Mouse (Mus musculus): ENCODE measurements around the gene Hoxc13. TPM values are rescaled to one million over a fixed set of nuclear protein-coding genes. Genes with fewer than 3 reads are reported as not detected.

Hoxc13 gene
- total RNA-seq, 2 experiments from 2014 or later: not detected

DNA sequence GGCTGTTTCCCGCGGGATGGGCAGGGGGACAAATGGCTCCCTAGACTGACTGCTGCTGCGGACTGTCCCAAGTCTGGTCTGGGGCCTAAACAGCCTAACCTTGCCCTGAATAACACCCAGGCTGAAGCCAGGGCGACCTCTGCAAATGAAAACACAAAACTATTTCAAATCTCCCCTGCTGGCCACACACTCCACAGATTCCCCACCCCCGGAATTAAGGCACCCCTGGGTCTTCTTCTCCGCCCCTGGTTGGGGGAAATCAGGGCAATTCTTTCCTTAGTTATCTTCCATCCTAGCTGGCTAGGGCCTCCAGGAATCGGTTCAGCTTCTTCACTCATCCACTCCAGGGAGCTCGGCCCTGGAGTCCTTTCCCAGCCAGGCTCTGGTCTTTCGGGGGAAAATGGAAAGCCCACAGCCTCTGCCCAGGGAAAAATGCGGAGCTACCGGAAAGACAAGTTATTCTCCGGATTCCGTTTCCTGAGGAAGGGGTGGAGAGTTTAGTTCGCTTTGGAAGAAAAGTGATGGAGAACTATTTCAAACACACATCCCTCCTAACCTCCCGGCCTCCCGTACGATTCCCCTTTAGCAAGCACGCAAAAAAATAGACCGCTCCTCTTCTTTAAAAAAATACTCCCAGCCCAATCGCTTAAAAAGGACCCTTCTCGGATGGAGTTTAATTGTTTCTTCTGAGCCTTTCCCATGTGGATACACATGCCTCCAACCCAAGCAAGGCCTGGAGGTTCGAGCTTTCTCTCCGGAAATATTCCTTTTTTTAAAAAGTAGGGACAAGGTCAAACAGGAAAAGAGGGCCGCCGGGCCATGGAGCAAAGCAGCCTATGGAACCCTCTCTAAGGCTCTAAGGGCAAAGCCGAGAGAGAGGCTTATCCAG is 44.3 kb downstream of the Hoxc13 start:
- DNase-seq: no peak

DNA sequence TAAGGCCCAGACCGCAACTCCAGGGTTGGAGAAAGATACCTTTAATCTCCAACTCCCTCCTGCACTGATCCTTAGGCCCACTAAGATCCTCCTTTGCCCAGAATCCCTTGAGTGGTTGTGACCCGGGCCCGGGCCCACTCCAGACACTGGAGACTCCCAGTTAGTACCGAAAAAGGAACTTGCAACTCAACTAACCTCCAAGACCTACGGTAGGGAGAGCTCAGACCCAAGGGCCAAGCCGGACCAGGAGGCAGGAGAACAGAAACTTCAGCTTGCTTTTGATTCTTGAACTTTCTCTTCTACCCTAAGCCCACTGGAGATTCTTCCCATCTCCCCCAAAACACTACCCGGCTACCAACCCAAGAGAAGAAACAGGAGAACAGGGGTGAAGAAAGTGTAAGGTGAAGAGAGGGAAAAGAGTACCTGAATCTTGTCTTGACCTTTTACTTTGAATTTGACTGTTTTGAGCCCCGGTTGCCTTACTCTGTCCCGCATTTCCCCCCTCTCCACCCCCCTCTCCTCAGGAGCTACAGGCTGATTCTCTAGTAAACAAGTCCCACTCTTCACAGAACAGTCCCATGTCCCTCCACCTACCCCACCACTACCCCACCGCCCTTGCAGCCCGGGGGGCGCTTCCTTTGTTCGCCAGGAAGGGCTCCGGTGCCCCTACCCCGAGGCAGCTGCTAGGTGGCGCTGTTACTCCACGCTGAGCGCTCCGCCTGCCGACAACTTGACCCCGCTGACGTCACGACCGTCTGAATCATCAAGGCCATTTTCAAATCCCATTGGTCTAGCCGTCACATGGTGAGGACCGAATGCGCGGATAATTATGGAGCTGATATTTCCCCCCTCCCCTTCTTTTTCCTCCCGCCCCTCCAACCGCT is 45.2 kb downstream of the Hoxc13 start:
- peak; percentile 90 for DNase-seq

- DNase-seq: no peak
Observed at GRCm38 (mm10) chr15:102966776-102967311, 45.9 kb downstream of the Hoxc13 start, which contains the start of gene Hoxc10. Gene Hoxc10, plus strand, starts transcription at chr15:102966796.

GRCm38 (mm10) chr15:102967312-102967510 is 46.3 kb downstream of the Hoxc13 start, which contains the start of gene Hoxc5:
Gene Hoxc5, plus strand, starts transcription at chr15:102967443.
- DNase-seq: no peak

GRCm38 (mm10) chr15:102967511-102968397 is 46.9 kb downstream of the Hoxc13 start:
- no peak for DNase-seq

- no peak for DNase-seq
Observed at GRCm38 (mm10) chr15:102969296-102969695, 48.4 kb downstream of the Hoxc13 start.

DNA sequence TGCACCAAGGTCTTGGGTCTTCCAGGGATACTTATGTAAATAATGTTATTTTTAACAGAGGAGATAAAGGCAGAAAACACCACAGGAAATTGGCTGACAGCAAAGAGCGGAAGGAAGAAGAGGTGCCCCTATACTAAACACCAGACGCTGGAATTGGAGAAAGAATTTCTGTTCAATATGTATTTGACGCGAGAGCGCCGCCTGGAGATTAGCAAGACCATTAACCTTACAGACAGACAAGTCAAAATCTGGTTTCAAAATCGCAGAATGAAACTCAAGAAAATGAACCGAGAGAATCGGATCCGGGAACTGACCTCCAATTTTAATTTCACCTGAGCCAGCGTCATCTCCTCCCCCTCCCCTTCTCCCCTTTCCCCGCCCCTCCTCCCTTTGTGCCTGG is 49.8 kb downstream of the Hoxc13 start:
- no peak for DNase-seq

DNA sequence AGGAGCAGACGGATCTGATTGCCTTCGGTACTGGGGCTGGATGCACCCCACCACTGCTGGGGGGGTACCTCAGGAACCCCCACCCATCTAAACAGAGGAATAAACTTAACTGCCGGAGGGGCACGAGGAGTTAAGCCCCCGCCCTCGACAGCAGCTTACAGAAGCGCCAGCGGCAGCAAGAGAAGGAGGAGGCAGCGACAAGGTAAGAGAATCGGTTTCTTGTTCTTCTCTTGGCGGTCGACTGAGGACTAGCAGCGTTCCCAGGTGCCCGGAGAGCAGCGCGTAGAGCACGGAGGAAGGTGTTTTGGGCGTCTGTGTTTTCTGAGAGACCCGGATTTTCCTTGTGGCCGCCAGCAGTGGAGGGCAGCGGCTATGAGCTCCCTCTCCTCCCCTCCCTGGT is 51.4 kb downstream of the Hoxc13 start:
- no peak for DNase-seq

GRCm38 (mm10) chr15:102972753-102973152 is 51.9 kb downstream of the Hoxc13 start:
- DNase-seq: no peak

GRCm38 (mm10) chr15:102975034-102975433 is 54.1 kb downstream of the Hoxc13 start:
- DNase-seq: no peak

- no peak for DNase-seq
Observed at GRCm38 (mm10) chr15:102975688-102976111, 54.8 kb downstream of the Hoxc13 start.

- no peak for DNase-seq
Observed at GRCm38 (mm10) chr15:102976171-102976570, 55.3 kb downstream of the Hoxc13 start, which contains the start of gene Hoxc9. Gene Hoxc9, plus strand, starts transcription at chr15:102976439.

DNA sequence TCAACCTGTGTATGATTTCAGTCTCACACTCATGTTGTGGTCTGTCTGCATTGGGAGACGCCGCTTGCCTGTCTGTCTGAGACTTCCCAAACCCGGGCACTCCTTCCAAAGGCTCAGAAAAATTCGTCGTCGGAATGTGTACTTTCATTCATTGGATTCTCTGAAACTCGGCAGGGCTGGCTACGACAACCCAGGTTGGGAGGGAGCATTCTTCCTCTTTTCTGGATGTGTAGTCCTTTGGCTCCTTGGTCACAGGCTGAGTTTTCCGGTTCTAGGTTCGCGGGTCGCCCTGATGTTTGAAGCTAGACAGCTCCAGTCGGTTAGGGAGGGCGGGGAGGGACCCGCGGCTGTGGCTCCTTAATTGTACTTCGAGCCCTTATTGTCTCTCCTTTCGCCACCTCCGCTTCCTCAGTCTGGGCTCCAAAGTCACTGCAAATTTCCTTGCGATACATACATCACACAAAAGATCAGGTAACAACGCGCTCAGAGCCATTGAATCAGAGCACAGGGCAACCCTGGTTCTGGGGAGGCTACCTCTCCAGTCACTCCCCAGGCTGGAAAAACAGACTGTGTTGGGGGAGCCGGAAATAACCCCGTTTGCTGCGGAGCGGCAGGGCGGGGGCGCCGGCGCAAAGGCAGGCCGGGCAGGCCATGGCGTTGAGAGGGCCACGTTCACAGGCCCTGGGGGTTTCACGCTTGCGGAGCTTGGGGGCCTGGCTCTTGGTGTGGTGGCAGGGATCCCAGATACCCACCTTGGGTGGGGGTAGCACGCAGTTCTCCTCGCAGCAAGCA is 55.9 kb downstream of the Hoxc13 start:
- DNase-seq: no peak

- DNase-seq: no peak
Observed at GRCm38 (mm10) chr15:102977423-102977974, 56.6 kb downstream of the Hoxc13 start.

Small RNAs within 50 kb of the gene (microRNA-seq; reads per million reads assigned to microRNA genes)
- gene Mir196a-2: 188 reads per million, percentile 53 among the genes with 10 or more reads in this experiment

Other genes with a start within 250 kb of the Hoxc13 start
- gene Atp5g2, start 248.8 kb upstream of the Hoxc13 start, total RNA-seq (2021): 10 to 100 TPM; 41.9 to 42.3 TPM
- 10 to 100 TPM; 78.0 to 90.5 TPM for gene Calcoco1, start 198.9 kb upstream of the Hoxc13 start, total RNA-seq (2021)
- gene Hoxc12, start 15.7 kb downstream of the Hoxc13 start, total RNA-seq (2021): not detected
- under 1 TPM in 1 of 2 experiments, not detected in 1; 0.15 TPM for gene Hoxc11, start 33.3 kb downstream of the Hoxc13 start, total RNA-seq (2021)
- 1 to 10 TPM in 1 of 2 experiments, under 1 TPM in 1; 0.94 to 1.4 TPM for gene Hoxc10, start 45.7 kb downstream of the Hoxc13 start, total RNA-seq (2021)
- gene Hoxc5, start 46.3 kb downstream of the Hoxc13 start, total RNA-seq (2021): 1 to 10 TPM; 5.5 to 6.9 TPM
- 1 to 10 TPM; 2.4 to 3.2 TPM for gene Hoxc9, start 55.3 kb downstream of the Hoxc13 start, total RNA-seq (2021)
- 10 to 100 TPM; 17.0 to 21.0 TPM for gene Hoxc8, start 69.5 kb downstream of the Hoxc13 start, total RNA-seq (2021)
- 10 to 100 TPM; 25.1 to 35.7 TPM for gene Hoxc6, start 77.2 kb downstream of the Hoxc13 start, total RNA-seq (2021)
- gene Hoxc4, start 97.8 kb downstream of the Hoxc13 start, total RNA-seq (2021): 1 to 10 TPM; 6.1 to 9.2 TPM
- gene Smug1, start 246.0 kb downstream of the Hoxc13 start, total RNA-seq (2021): 10 to 100 TPM; 14.0 to 19.9 TPM

Measured in adrenal gland, postnatal 10 days (tissue).